Mouse (Mus musculus) heart, postnatal 25 days (tissue): ENCODE results near the gene Pecam1. TPM values are rescaled to one million over a fixed set of nuclear protein-coding genes. Genes with fewer than 3 reads are reported as not detected.

ENCODE experiments used
- DNase-seq: peaks from one replicate; pipeline ENCODE4 v3.0.0; 2022; ENCODE audit warnings: low spot score
- intact Hi-C: fragments of 180-260 bp; cut with DNase I; formaldehyde crosslinking; loops from one replicate; pipeline ENCODE4 v1.15.1; 2025
- microRNA-seq: library from miRNA; unstranded; fragments of <30 nt; microRNA quantifications from one replicate; pipeline ENCODE4 v1.2.0, GENCODE M21; 2022
- total RNA-seq, 2 experiments: library from RNA; stranded (reverse); gene quantifications; 2 replicates each; pipeline ENCODE4 v1.2.3; 2021

Gene Pecam1
- total RNA-seq, 2 experiments from 2014 or later = 127 to 139 TPM

DNA sequence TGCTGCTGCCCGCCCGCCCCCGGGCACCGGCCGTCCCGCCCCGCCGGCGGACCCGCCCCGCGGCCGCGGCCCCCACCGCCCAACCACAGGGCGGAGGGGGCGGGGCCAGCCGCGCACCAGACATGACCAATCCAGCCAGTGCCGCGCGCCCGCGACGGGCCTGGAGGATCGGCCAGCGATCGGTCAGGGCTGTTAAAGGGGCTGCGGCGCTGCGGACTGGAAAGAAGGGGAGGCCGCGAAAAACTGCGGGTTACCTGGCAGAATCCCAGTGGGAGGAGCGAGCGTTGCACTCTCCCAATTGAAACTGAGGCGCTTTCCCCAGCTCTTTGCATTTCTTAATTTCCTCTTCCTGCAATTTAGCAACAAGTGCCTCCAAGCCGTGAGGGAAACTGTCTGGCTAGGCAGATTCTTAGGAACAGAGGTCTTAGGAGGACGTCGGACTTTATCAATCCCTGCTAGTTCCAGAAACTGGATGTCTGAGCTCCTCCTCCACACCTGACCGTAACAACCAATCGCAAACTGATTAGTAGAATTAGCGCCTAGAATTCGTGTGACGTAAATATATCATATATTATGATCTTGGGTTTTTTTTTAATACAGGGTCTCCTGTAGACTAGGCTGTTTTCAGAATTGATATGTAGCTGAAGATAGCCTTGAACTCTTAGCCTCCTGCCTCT, 137.3 kb downstream of the Pecam1 start, which contains the start of gene Tex2:
Tex2 (minus strand) TSS at position 463 of the 677 bp plus-strand sequence.
- DNase-seq = peak; percentile 96
- intact Hi-C loops = loop anchor here (5.0 to 10.0 kb wide), 3 partner anchors 111 to 338 kb away; partner anchors contain the start of genes Smarcd2 and Tcam1

DNA sequence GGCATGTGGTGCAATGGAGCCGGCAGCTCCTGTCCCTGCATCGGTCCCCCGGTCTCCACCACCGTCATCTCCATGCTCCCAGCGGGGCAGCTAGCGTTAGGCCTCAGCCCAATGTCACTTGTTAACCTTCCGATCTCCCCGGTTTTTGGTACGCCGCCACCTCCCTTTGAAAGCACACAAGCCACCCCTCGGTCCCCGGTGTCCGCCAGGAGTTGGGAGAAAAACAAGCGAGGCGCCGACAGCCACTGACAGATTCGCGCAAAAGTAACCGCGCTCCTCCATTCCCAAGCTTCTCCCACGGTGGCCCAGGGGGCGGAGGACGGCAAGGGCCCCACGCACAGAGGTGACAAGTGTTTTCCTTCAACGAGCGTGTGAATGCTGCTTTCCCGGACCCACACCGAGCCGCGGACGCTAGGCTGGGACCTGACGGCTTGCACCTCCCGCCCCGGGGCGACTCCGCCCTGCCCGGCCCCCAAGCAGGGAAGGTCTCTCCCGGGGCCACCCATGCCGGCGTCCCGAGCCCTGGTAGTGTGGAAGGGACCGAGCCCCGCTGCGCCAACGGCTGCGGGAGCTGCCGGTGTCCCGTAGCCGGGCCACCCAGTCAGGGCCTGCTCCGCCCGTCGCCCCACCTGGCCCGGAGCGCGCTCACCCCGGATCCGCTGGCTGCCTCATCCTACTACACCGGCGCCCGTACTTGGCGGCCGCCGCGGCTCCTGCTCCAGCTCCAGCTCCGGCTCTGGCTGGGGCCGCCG, 138.0 kb downstream of the Pecam1 start:
- peak; percentile 20 for DNase-seq
- intact Hi-C loops = loop anchor here (5.0 to 10.0 kb wide), 3 partner anchors 110 to 338 kb away; partner anchors contain the start of genes Smarcd2 and Tcam1

DNA sequence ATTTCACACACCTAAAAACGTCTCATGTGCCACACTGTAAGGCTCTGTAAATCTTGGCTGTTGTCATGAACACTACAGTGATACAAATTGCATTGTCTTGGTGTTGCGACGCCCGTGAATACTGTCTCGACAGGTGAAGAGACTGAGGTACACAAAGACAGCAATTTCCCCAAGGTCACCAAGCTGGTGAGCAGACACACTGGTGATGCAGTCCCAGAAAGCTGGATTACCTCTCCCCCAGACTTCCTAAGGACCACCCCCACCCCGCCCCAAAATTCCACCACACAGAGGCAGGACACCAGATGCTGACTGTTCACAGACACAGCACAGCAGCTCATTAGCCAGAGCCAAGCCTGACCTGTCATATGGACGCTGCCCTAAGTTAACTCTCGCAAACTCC, 140.7 kb downstream of the Pecam1 start:
- intact Hi-C loops = loop anchor here (5.0 to 10.0 kb wide), 3 partner anchors 107 to 335 kb away; partner anchors contain the start of genes Smarcd2 and Tcam1
- DNase-seq = no peak

DNA sequence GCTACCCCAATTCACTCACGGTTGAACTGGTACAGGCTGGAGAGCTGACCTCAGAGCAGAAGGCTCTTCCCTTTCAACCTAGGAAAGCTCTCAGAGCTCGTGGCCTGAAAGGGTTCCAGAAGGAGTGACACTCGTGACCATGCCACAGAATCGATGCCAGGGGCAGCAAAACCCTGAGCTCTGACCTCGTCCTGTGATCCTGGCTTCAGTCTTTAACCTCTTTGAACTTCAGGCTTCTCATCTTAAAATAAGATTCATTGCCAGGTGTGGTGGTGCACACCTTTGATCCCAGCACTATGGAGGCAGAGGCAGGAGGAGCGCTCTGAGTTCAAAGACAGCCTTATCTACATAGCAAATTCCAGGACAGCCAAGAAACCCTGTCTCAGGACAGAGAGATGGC, 143.1 kb downstream of the Pecam1 start:
- no peak for DNase-seq

DNA sequence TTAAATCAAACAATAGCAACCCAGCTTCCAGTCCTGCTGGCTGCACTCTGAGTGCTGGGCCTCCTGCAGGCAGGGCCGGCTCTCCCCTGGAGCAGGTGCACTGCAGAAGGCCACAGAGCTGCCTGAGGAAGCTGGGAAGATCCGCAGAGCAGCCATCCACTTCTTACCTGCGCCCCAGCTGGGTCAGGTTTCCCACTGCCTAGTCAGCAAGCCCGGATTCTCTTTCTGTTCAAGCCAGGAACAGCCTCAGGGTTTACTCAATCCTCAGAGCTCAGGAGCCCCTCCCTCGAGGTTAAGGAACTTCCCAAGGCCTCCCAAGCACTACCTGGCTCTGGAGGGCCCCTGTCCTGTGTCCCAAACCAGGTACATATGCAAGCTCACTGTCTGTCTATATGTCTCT, 144.4 kb downstream of the Pecam1 start:
- intact Hi-C loops = no loop called here
- DNase-seq = no peak

More for the DNA sequence above, 143.1 kb downstream of the Pecam1 start:
- intact Hi-C loops = no loop called here

Small RNA genes within 50 kb of the gene (microRNA-seq; reads per million reads assigned to microRNA genes)
- not detected for gene Gm25994
- gene Mir3064 = 16.1 reads per million, percentile 32 among the genes with 10 or more reads in this experiment

Other genes with a start within 250 kb of the Pecam1 start
- gene Tex2, start 137.2 kb downstream of the Pecam1 start, total RNA-seq = 10 to 100 TPM; 45.5 to 46.7 TPM
- 1 to 10 TPM; 1.1 to 1.6 TPM for gene Milr1, start 598 bp upstream of the Pecam1 start, total RNA-seq
- 1 to 10 TPM; 4.2 to 4.9 TPM for gene Polg2, start 28.9 kb upstream of the Pecam1 start, total RNA-seq
- gene Ddx5, start 38.6 kb upstream of the Pecam1 start, total RNA-seq = 100 to 1,000 TPM; 310 to 351 TPM
- gene Cep95, start 38.6 kb upstream of the Pecam1 start, total RNA-seq = 1 to 10 TPM; 5.9 to 7.3 TPM
- 10 to 100 TPM; 35.4 to 41.0 TPM for gene Smurf2, start 170.1 kb upstream of the Pecam1 start, total RNA-seq
- gene Kpna2, start 248.9 kb upstream of the Pecam1 start, total RNA-seq = 10 to 100 TPM; 69.0 to 75.5 TPM